Mouse (Mus musculus): ENCODE data around the gene Gm20388.
"Not testable (repeated sequence)": the region's sequence is repeated elsewhere in the genome, so short reads cannot be mapped to it uniquely, and the experiment has no call there.

DNA sequence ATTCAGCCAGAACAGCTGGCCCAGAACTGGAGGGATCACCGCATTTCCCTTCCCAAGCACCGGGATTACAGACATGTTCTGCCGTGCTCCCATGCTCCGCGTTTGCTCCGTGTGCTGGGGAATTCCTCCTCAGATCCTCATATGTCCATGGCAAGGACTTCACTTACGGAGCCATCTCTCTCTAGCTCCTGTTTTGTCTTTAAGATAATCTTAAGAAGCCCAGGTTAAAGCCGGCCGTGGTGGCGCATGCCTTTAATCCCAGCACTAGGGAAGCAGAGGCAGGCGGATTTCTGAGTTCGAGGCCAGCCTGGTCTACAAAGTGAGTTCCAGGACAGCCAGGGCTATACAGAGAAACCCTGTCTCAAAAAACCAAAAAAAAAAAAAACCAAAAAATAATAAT lies 3541.1 kb downstream of the Gm20388 start:
- TF ChIP-seq CTCF (IDR thresholded peaks at IDR 0.05; ENCODE audit: borderline replicate concordance, insufficient read depth, low read depth, low read length); POLR2A (IDR thresholded peaks at IDR 0.05; ENCODE audit: borderline replicate concordance, insufficient read depth, low read length): not testable (repeated sequence)
